Mouse (Mus musculus) limb, embryonic 13.5 days (tissue): ENCODE measurements around the gene Lsamp. TPM values are rescaled to one million over a fixed set of nuclear protein-coding genes. Genes with fewer than 3 reads are reported as not detected.
A peak's percentile ranks its signal among the peaks of the same experiment; 100 is the strongest.

Source experiments
- ATAC-seq: fragments of 200-750 bp; cut with Nextera tagmentation; 2 replicates; pipeline ENCODE4 v1.8.0; 2017; ENCODE audit warnings: low read depth, moderate number of reproducible peaks, moderate TSS enrichment; ENCODE audit not compliant: low FRiP score
- H3K27ac ChIP-seq: fragments of 300-500 bp; sonication (generic); 2 replicates; pipeline ENCODE4 v1.5.1; 2015; ENCODE audit warnings: inconsistent platforms, mild to moderate bottlenecking, moderate library complexity
- H3K27me3 ChIP-seq: fragments of 300-500 bp; sonication (generic); 2 replicates; pipeline ENCODE4 v1.6.1; 2015; ENCODE audit warnings: mild to moderate bottlenecking, inconsistent platforms
- H3K36me3 ChIP-seq: fragments of 300-500 bp; sonication (generic); 2 replicates; pipeline ENCODE4 v1.6.1; 2015; ENCODE audit warnings: inconsistent platforms, mild to moderate bottlenecking, moderate library complexity
- H3K4me1 ChIP-seq: fragments of 300-500 bp; sonication (generic); 2 replicates; pipeline ENCODE4 v1.6.1; 2015; ENCODE audit warnings: inconsistent platforms
- H3K4me2 ChIP-seq: fragments of 300-500 bp; sonication (generic); replicated peaks from 2 replicates; pipeline ENCODE4 v1.6.1; 2015; ENCODE audit warnings: inconsistent platforms, mild to moderate bottlenecking, moderate library complexity
- H3K4me3 ChIP-seq: fragments of 300-500 bp; sonication (generic); 2 replicates; pipeline ENCODE4 v1.5.1; 2015; ENCODE audit warnings: moderate library complexity, mild to moderate bottlenecking, inconsistent platforms
- H3K9ac ChIP-seq: fragments of 300-500 bp; sonication (generic); 2 replicates; pipeline ENCODE4 v1.6.1; 2015; ENCODE audit warnings: mild to moderate bottlenecking, inconsistent platforms
- H3K9me3 ChIP-seq: fragments of 300-500 bp; sonication (generic); 2 replicates; pipeline ENCODE4 v1.6.1; 2016; ENCODE audit warnings: inconsistent platforms
- WGBS: fragments of 180-500 bp; shearing (Covaris S2); methylation state at CpG from one replicate; pipeline ENCODE4 v1.1.7; 2015; 5-methylcytosine and 5-hydroxymethylcytosine counted together
- polyA plus RNA-seq: library from polyadenylated mRNA; unstranded; fragments of >200 nt; fragmentation: Nextera tagmentation; extraction: Ambion mirVana; gene quantifications from 2 replicates; pipeline ENCODE4 v1.2.1, GENCODE M21; 2015

Gene Lsamp
- polyA plus RNA-seq, 1 experiment from 2014 or later = 11.3 TPM

DNA sequence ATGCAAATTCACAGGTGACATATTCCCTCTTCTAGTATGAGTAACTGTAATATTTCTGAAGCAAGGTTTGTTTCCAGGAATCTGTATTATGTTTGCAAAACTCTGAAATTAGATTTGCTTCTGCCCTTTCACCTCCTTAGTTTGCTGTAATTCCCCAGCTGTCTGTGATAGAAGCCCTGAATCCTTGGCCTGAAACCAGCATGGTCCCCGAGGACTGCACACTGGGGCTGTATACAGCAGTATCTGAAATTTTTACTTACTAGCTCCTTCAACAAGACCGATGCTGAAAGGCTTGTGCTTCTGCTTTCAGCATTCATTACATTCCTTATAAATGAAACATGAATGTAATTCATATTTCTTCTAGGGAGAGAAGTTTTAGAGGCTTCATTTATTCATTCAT, 91.4 kb downstream of the Lsamp start:
- no peak overlapping the region for H3K9ac ChIP-seq
- no peaks in the 10 kb centered on the region for H3K36me3 ChIP-seq
- H3K4me3 ChIP-seq = no peak overlapping the region
- H3K27me3 ChIP-seq = no peaks in the 10 kb centered on the region
- H3K4me2 ChIP-seq = no peak overlapping the region
- H3K4me1 ChIP-seq = no peaks in the 10 kb centered on the region
- H3K9me3 ChIP-seq = no peaks in the 10 kb centered on the region
- no peak overlapping the region for H3K27ac ChIP-seq
- ATAC-seq = no peak
- 66% methylated on average over 2 of the region's 2 CpGs for WGBS

DNA sequence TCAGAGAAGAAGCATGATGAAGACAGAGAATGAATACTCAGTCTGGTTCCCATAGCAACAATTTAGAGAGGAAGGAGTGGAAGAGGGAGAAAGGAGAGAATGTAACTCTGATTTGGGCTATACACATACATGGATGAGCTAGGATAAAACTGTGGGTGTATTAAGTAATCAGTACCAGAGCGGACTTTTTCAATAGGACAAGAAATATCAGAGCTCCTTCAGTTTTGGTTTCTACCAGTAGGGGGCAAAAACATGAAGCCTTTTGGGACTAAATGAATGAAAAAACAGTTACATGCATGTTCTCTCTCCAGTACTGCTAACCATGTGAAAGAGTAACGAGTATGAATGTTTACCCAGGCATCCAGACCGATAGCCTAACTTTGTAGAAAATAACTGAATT, 96.1 kb downstream of the Lsamp start:
- WGBS = 75% methylated on average over 3 of the region's 3 CpGs
- no peaks in the 10 kb centered on the region for H3K9me3 ChIP-seq
- H3K36me3 ChIP-seq = no peaks in the 10 kb centered on the region
- H3K9ac ChIP-seq = no peak overlapping the region
- H3K27ac ChIP-seq = no peak overlapping the region
- no peaks in the 10 kb centered on the region for H3K4me1 ChIP-seq
- H3K27me3 ChIP-seq = no peaks in the 10 kb centered on the region
- H3K4me3 ChIP-seq = no peak overlapping the region
- no peak for ATAC-seq
- H3K4me2 ChIP-seq = no peak overlapping the region

DNA sequence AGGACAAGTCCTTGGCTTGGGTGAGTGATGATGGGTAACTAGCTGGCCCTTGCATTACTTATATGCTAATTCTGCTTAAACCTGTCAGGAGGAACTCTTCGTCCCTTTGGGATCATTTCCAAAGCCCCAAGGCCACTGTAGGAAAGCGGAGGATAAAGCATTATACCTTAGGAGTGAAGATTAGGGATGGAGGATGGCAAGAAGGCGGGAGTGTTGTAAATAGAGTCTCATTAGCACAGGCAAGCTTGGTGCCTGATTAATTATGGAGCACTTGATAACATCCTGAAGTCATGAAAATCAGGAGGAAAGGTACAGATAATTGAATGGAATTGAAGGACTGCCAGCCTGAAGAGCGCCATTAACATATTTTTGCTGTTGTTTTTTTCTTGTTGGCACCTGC, 120.2 kb downstream of the Lsamp start:
- no peak overlapping the region for H3K9ac ChIP-seq
- H3K4me2 ChIP-seq = no peak overlapping the region
- H3K36me3 ChIP-seq = no peaks in the 10 kb centered on the region
- H3K9me3 ChIP-seq = no peaks in the 10 kb centered on the region
- H3K4me3 ChIP-seq = no peak overlapping the region
- WGBS = 57% methylated on average over 4 of the region's 4 CpGs
- no peaks in the 10 kb centered on the region for H3K27me3 ChIP-seq
- no peak overlapping the region for H3K27ac ChIP-seq
- ATAC-seq = no peak
- H3K4me1 ChIP-seq = no peaks in the 10 kb centered on the region

DNA sequence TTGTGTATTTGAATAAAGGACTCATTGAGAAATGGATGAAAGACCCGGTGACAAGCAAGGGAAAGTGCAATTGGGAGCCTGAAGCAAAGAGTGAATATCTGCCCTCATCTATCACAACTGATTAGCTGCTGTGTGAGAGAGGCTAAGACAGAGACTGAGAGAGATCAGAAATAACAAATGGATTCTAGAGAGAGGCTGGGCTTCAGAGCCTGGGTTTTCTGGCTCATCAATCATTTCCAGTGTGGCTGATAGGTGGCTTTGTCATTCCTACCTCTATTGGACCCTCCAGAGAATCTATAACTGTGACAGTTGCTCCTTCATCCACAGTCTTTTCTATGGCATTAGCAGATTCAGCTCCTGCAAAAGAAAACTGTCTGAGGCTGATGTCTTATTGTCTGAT, 198.8 kb downstream of the Lsamp start:
- H3K4me2 ChIP-seq = no peak overlapping the region
- H3K9ac ChIP-seq = no peak overlapping the region
- H3K27me3 ChIP-seq = no peaks in the 10 kb centered on the region
- no peak for ATAC-seq
- H3K36me3 ChIP-seq = no peaks in the 10 kb centered on the region
- 69% methylated on average over 1 of the region's 1 CpGs for WGBS
- no peak overlapping the region for H3K4me3 ChIP-seq
- H3K4me1 ChIP-seq = no peaks in the 10 kb centered on the region
- H3K9me3 ChIP-seq = no peaks in the 10 kb centered on the region
- H3K27ac ChIP-seq = no peak overlapping the region

DNA sequence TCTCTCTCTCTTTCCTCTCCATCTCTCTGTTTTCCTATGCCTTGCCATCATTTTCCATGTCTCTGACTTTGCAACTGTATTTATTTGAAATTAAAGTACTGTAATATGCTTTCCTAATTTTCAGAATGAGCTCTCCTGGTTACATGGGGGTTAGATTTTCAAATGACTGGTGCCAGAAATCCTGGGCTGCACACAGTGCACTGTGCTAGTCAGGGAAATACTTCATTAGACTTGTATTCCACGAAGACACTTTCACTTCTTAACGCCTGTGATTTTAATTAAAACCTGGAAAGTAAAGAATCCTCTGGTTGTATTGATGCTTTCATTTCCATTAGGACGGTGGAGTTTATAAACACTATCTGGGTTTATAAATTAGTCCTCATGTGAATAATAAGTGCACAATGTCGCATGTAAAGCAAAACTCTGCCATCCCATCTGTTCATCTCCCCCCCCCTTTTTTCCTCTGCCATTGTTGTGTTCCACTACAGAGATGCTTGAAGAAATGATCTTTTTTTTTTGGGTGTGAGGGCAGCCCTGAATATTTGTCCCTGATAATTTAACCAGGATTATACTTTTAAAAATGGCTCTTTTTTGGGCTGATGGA, 203.9 kb downstream of the Lsamp start:
- Histone ChIP-seq H3K4me3 (no peak overlapping the region), H3K9ac (no peak overlapping the region), H3K4me1 (no peaks in the 10 kb centered on the region), H3K9me3 (no peaks in the 10 kb centered on the region), H3K4me2 (no peak overlapping the region), H3K36me3 (no peaks in the 10 kb centered on the region), H3K27ac (no peak overlapping the region), H3K27me3 (no peaks in the 10 kb centered on the region)
- WGBS = 69% methylated on average over 4 of the region's 4 CpGs
- ATAC-seq = no peak

DNA sequence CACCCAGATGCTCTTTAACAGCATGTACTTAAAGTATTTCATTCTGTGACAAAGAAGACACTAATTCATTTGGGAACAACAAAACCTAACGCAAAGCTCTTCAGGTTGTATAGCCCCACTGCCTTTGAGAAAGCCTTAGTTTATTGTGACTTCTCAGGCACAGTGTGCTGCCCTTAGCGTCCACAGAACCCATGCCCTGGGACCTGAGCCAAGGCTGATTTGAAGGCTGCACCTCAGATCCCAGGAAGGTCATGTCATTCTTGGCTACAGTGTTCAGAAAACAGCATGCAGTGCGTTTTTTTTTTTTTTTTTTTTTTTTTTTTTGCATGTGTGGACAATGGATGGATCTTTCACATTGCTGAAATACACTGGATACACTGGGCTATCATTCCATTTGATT, 210.2 kb downstream of the Lsamp start:
- H3K36me3 ChIP-seq = no peaks in the 10 kb centered on the region
- no peaks in the 10 kb centered on the region for H3K9me3 ChIP-seq
- no peak overlapping the region for H3K4me2 ChIP-seq
- WGBS = 53% methylated on average over 3 of the region's 3 CpGs
- no peak overlapping the region for H3K9ac ChIP-seq
- no peaks in the 10 kb centered on the region for H3K4me1 ChIP-seq
- H3K27me3 ChIP-seq = no peaks in the 10 kb centered on the region
- ATAC-seq = no peak
- H3K27ac ChIP-seq = no peak overlapping the region
- no peak overlapping the region for H3K4me3 ChIP-seq

DNA sequence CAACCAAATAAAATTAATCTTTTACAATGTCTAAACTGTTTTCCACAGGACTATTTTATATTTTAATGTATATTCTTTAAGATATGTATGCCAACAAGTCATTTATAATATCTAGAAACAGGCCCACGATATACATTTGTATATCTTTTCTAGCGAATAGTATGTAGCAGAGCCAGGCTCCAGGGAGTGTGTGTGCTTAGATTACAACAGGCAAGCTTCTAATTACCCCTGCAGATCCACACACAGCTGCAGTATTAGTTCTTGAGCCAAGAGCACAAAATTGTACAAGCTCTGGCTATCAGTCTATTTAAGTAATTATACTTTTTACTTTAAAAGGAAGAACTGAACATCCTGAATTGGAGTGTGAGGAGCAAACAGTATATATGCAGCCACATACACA, 210.7 kb downstream of the Lsamp start:
- H3K9ac ChIP-seq = no peak overlapping the region
- H3K9me3 ChIP-seq = no peaks in the 10 kb centered on the region
- no peak overlapping the region for H3K4me3 ChIP-seq
- H3K27me3 ChIP-seq = no peaks in the 10 kb centered on the region
- WGBS = 82% methylated on average over 2 of the region's 2 CpGs
- H3K4me1 ChIP-seq = no peaks in the 10 kb centered on the region
- H3K27ac ChIP-seq = no peak overlapping the region
- no peak for ATAC-seq
- H3K36me3 ChIP-seq = no peaks in the 10 kb centered on the region
- H3K4me2 ChIP-seq = no peak overlapping the region

DNA sequence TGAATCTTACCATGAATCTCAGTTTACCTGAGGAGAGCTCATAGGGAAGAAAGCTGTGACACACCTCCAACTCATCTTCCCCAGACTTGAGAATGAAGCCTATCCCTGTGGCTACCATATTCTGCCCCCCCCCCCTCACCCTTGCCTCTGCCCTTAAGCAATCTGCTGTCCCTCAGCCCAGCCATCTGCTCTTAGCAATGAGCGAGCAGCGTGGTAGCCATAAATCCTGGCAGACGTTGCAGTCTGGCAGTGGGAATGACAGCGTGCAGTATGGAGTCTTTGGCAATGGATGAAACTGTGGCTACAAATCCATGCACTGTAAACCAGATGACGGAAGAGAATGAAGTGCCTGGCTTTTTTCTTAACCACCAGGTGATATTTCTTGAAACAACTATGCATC, 244.5 kb downstream of the Lsamp start:
- Histone ChIP-seq H3K4me3 (no peak overlapping the region), H3K27ac (no peak overlapping the region), H3K4me2 (no peak overlapping the region), H3K36me3 (no peaks in the 10 kb centered on the region), H3K9ac (no peak overlapping the region), H3K27me3 (no peaks in the 10 kb centered on the region), H3K9me3 (no peaks in the 10 kb centered on the region), H3K4me1 (no peaks in the 10 kb centered on the region)
- 34% methylated on average over 5 of the region's 5 CpGs for WGBS
- no peak for ATAC-seq

DNA sequence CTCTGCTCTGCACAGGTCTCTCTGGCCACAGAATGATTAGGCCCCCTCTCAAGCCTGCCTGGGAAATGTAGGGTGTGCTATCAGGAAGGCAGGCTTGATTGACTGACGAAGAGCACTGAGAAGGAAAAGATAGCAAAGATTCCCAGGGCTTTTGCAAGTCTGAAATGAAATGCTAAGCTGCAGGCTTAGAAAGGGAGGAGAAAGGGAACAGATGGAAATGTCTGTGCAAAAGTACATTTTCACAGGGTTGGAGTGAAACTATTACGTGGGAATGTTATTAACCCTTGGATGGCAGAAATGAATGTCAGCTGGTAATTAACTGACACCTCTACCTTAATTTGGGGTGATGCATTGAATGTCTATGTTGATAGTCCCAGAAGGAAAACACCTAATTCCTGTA, 248.9 kb downstream of the Lsamp start:
- no peaks in the 10 kb centered on the region for H3K9me3 ChIP-seq
- no peak for ATAC-seq
- WGBS = 47% methylated on average over 2 of the region's 2 CpGs

DNA sequence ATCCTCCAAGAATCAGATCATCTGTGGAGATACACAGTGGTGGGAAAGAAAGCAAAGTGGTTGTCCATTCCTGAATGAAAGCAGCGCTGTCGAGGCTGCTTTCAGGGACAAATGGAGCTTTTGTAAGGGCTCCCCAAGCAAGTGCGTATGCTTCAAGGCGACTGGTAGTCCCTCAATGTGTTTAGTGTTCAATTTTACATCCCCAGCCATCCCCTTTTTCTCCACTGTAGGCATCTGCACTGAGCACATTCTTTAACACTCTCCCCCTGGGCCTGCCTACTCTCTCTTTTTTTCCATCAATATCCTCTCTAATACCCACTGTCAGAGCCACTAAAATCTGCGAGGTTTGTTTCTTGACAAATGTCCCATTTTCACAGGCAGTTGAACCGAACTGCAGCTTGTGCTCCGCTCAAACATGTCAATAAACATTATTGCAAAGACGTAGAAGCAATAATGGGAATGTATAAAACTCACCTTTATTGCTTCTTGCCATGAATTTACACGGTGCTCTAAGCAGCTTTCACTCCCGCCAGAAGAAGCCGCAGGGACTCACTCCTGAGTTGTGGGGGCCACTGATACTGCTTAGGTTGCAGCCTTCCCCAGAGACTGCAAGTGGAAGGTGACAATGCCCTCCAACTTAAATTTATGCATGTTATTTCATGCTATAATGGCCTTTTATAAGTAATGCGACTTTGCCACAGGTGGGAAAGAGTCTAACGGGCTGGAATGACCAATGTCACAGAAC, 250.2 kb downstream of the Lsamp start:
- ATAC-seq = no peak
- no peaks in the 10 kb centered on the region for H3K36me3 ChIP-seq

More for the DNA sequence above, 248.9 kb downstream of the Lsamp start:
- H3K4me3 ChIP-seq = no peak overlapping the region
- H3K4me1 ChIP-seq = peaks cover 6% of the 10 kb centered on the region
- no peak overlapping the region for H3K4me2 ChIP-seq
- no peaks in the 10 kb centered on the region for H3K27me3 ChIP-seq
- no peaks in the 10 kb centered on the region for H3K36me3 ChIP-seq
- no peak overlapping the region for H3K9ac ChIP-seq
- no peak overlapping the region for H3K27ac ChIP-seq

DNA sequence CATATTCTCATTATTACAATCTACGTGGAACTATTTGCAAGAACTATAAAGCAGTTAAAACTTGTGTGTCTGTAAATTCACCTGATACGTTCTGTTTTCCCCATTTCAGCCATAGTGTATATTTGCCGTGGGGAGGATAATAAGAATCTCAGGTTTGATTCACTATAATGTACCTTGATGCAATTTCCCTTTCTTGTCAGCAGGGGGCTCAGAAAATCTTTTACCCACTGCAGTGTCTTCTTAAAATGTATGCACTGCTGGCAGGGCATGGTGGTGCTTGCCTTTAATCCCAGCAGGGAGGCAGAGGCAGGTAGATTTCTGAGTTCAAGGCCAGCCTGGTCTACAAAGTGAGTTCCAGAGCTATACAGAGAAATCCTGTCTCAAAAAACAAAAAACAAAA, 287.7 kb downstream of the Lsamp start:
- H3K27ac ChIP-seq = no peak overlapping the region
- H3K4me2 ChIP-seq = no peak overlapping the region
- no peak overlapping the region for H3K4me3 ChIP-seq
- no peaks in the 10 kb centered on the region for H3K27me3 ChIP-seq
- H3K9ac ChIP-seq = no peak overlapping the region
- no peaks in the 10 kb centered on the region for H3K9me3 ChIP-seq
- 73% methylated on average over 3 of the region's 3 CpGs for WGBS
- H3K36me3 ChIP-seq = no peaks in the 10 kb centered on the region
- ATAC-seq = no peak
- no peaks in the 10 kb centered on the region for H3K4me1 ChIP-seq

More for the DNA sequence above, 250.2 kb downstream of the Lsamp start:
- Histone ChIP-seq H3K9me3 (no peaks in the 10 kb centered on the region), H3K9ac (no peak overlapping the region), H3K4me3 (no peak overlapping the region), H3K4me2 (peak overlapping the region; percentile 16; the same call in 1 of the 2 replicates), H3K4me1 (peaks cover 6% of the 10 kb centered on the region), H3K27ac (no peak overlapping the region), H3K27me3 (no peaks in the 10 kb centered on the region)
- 46% methylated on average over 13 of the region's 13 CpGs for WGBS

DNA sequence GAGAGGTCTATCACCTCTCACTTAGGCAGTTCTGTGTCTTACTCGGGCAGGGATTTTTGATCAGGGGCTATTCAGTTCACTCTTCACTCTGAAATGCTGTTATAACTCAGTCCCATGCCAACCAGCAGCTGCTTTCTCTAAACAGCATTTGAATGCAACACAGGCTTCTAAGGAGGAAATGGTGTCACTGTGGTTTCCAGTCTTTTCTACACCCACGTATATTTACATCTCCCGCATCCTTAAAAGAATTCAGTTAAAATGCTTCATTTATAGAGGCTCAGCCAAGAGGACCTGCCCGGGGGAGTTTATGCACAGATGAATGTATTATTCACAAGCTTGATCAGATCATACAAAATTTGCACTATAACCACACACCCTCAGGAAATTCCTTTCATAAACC, 306.0 kb downstream of the Lsamp start:
- no peak for ATAC-seq
- Histone ChIP-seq H3K27ac (no peak overlapping the region), H3K36me3 (no peaks in the 10 kb centered on the region), H3K4me2 (no peak overlapping the region), H3K4me1 (no peaks in the 10 kb centered on the region), H3K4me3 (no peak overlapping the region), H3K9me3 (no peaks in the 10 kb centered on the region), H3K27me3 (no peaks in the 10 kb centered on the region), H3K9ac (no peak overlapping the region)
- 68% methylated on average over 4 of the region's 4 CpGs for WGBS
